Mouse (Mus musculus) liver, embryonic 14.5 days (tissue): ENCODE results near the gene Smim14.

ENCODE experiments used
- CTCF ChIP-seq: IDR thresholded peaks from 2 replicates; pipeline ENCODE4 v1.5.1; 2016; ENCODE audit warnings: antibody characterized with exemption, low read depth, control low read depth
- EP300 ChIP-seq: IDR thresholded peaks from 2 replicates; pipeline ENCODE4 v1.6.1; 2016; ENCODE audit warnings: antibody characterized with exemption, low read depth

DNA sequence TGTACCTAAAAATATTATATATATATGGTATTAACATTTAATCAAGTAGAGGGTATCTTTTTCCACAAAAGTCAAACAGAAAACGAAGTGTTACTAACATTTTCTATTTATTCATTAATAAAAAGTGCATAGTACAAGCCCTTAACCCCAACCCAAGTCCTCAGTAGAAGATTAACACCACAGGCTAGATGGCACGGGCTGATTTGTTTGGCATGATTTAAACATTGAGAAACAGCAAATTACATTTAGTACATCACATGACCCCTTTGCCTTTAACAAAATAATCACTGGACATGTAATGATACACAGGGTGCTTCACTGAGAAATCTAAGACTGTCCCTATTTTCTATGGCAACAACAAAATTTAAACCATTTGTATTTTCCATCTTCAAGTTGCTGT lies 90.2 kb downstream of the Smim14 start:
- no peak for TF ChIP-seq CTCF
- no peak for TF ChIP-seq EP300
